In genomic region chr6:24470571-24471132, GRCm38 (mm10) we compare ENCODE assay signal across 16 mouse cellular contexts. TPM values are rescaled to one million over a fixed set of nuclear protein-coding genes. Genes with fewer than 3 reads are reported as not detected.
DNase-seq lines count a peak whose midpoint lies in the region; ATAC-seq lines count a peak whose summit lies in the region.
"Had no signal": no experiment of that assay in that cellular context is flagged by ENCODE, and none has a peak within 500 bp of the region (broad histone marks: within the 10 kb centered on the region; RNA-seq: fewer than 3 reads in every experiment).

No protein-coding gene starts in this region.

- peaks cover 26% of the 10 kb centered on the region for H3K4me1 ChIP-seq in forebrain, embryonic 10.5 days
- no peaks in the 10 kb centered on the region for H3K4me1 ChIP-seq in hindbrain, embryonic 15.5 days (replicated peaks)
- peaks cover 8% of the 10 kb centered on the region; the same call in 1 of the 2 replicates for H3K4me1 ChIP-seq in midbrain, embryonic 12.5 days

- no peaks in the 10 kb centered on the region for H3K36me3 ChIP-seq in forebrain, embryonic 10.5 days (replicated peaks)
- no peaks in the 10 kb centered on the region for H3K36me3 ChIP-seq in hindbrain, embryonic 15.5 days
- H3K36me3 ChIP-seq in midbrain, embryonic 12.5 days: no peaks in the 10 kb centered on the region

- WGBS in forebrain, embryonic 10.5 days: 32% methylated on average over 1 of the region's 1 CpGs
- WGBS in hindbrain, embryonic 15.5 days: 30% methylated on average over 1 of the region's 1 CpGs
- 10% methylated on average over 1 of the region's 1 CpGs for WGBS in midbrain, embryonic 12.5 days

- no peak overlapping the region for H3K4me3 ChIP-seq in forebrain, embryonic 10.5 days
- no peak overlapping the region for H3K4me3 ChIP-seq in hindbrain, embryonic 15.5 days
- H3K4me3 ChIP-seq in midbrain, embryonic 12.5 days: no peak overlapping the region

- no peak overlapping the region for H3K9ac ChIP-seq in hindbrain, embryonic 15.5 days
- H3K9ac ChIP-seq in midbrain, embryonic 12.5 days (replicated peaks): no peak overlapping the region
- H3K9ac ChIP-seq: liver, embryonic 14.5 days had no signal

- H3K27ac ChIP-seq in forebrain, embryonic 10.5 days: no peak overlapping the region
- no peak overlapping the region for H3K27ac ChIP-seq in hindbrain, embryonic 15.5 days (replicated peaks)
- H3K27ac ChIP-seq in midbrain, embryonic 12.5 days (replicated peaks): no peak overlapping the region; the same call in 1 of the 2 replicates
- H3K27ac ChIP-seq: liver, embryonic 14.5 days had no signal

- peak; percentile 75 for ATAC-seq in hindbrain, embryonic 15.5 days (ENCODE audit: low FRiP score, low read depth)
- peak; percentile 79 for ATAC-seq in midbrain, embryonic 12.5 days (ENCODE audit: low FRiP score, low read depth)
- no peak for ATAC-seq in erythroid progenitor cell, adult 5-6 weeks (replicated peaks; ENCODE audit: low FRiP score, poor library complexity, severe bottlenecking)
- ATAC-seq: CD4-positive, CD25-positive, alpha-beta regulatory T cell, adult 4 months had no signal

- H3K27me3 ChIP-seq in forebrain, embryonic 10.5 days (ENCODE audit: poor library complexity, severe bottlenecking): peaks cover 27% of the 10 kb centered on the region
- no peaks in the 10 kb centered on the region for H3K27me3 ChIP-seq in hindbrain, embryonic 15.5 days
- no peaks in the 10 kb centered on the region for H3K27me3 ChIP-seq in midbrain, embryonic 12.5 days

- H3K9me3 ChIP-seq in forebrain, embryonic 10.5 days: no peaks in the 10 kb centered on the region
- H3K9me3 ChIP-seq in hindbrain, embryonic 15.5 days: no peaks in the 10 kb centered on the region
- no peaks in the 10 kb centered on the region for H3K9me3 ChIP-seq in midbrain, embryonic 12.5 days

- DNase-seq in layer of hippocampus, adult 18-20 months (ENCODE audit: low spot score in 2 of 2): peak; percentile 30 to 60
- DNase-seq in layer of hippocampus, postnatal 25 days (ENCODE audit: extremely low spot score in 1 of 2, low spot score in 1 of 2): no peak
- peak; percentile 35 for DNase-seq in forebrain, embryonic 10.5 days (ENCODE audit: extremely low spot score, low spot score)
- no peak for DNase-seq in thymus, adult 18-20 months
- DNase-seq in retina, postnatal 1 day: no peak
- DNase-seq: adrenal gland, postnatal 25 days; cerebellum, adult 11-12 months; kidney, adult 11 months; thymus, postnatal 4 days had no signal

- no peak overlapping the region for H3K4me2 ChIP-seq in hindbrain, embryonic 15.5 days
- no peak overlapping the region for H3K4me2 ChIP-seq in midbrain, embryonic 12.5 days (replicated peaks)

RNA-seq across cellular contexts. Expression of gene Iqub, which starts 44.2 kb away (rescaled TPM):
- 1 to 10 TPM; 2.2 to 2.4 TPM for total RNA-seq in layer of hippocampus, adult 18-20 months (2021)
- 1 to 10 TPM; 1.7 to 2.0 TPM for total RNA-seq in layer of hippocampus, postnatal 25 days (2021)
- polyA plus RNA-seq in forebrain, embryonic 10.5 days (2016; fragmentation: Nextera tagmentation; extraction: Ambion mirVana): 0.07 and 0.19 TPM in 2 replicates
- polyA plus RNA-seq in hindbrain, embryonic 15.5 days (2015; fragmentation: Nextera tagmentation; extraction: Ambion mirVana): 1.9 and 3.1 TPM in 2 replicates
- 0.06 and 0.16 TPM in 2 replicates for polyA plus RNA-seq in midbrain, embryonic 12.5 days (2016; fragmentation: Nextera tagmentation; extraction: Ambion mirVana)
- not detected in 2 replicates for total RNA-seq in erythroid progenitor cell, adult 5-6 weeks (2015; ENCODE audit: low replicate concordance)
- total RNA-seq in erythroid progenitor cell, adult 5-6 weeks (2017; ENCODE audit: low replicate concordance): 1.1 TPM in 1 of 2 replicates, not detected in the other
- total RNA-seq: megakaryocyte progenitor cell, adult 5-6 weeks had no signal
- polyA plus RNA-seq: CD4-positive, CD25-positive, alpha-beta regulatory T cell, adult 4 months had no signal

RNA-seq across cellular contexts. Expression of gene Ndufa5, which starts 57.2 kb away (rescaled TPM):
- total RNA-seq in layer of hippocampus, adult 18-20 months (2021): 100 to 1,000 TPM; 290 to 317 TPM
- 100 to 1,000 TPM; 278 to 314 TPM for total RNA-seq in layer of hippocampus, postnatal 25 days (2021)
- 245 and 258 TPM in 2 replicates for polyA plus RNA-seq in forebrain, embryonic 10.5 days (2016; fragmentation: Nextera tagmentation; extraction: Ambion mirVana)
- polyA plus RNA-seq in hindbrain, embryonic 15.5 days (2015; fragmentation: Nextera tagmentation; extraction: Ambion mirVana): 401 and 475 TPM in 2 replicates
- 274 and 286 TPM in 2 replicates for polyA plus RNA-seq in midbrain, embryonic 12.5 days (2016; fragmentation: Nextera tagmentation; extraction: Ambion mirVana)
- 99.8 and 122 TPM in 2 replicates for total RNA-seq in erythroid progenitor cell, adult 5-6 weeks (2015; ENCODE audit: low replicate concordance)
- total RNA-seq in erythroid progenitor cell, adult 5-6 weeks (2017; ENCODE audit: low replicate concordance): 80.4 and 150 TPM in 2 replicates

RNA-seq across cellular contexts. Expression of gene Asb15, which starts 57.3 kb away (rescaled TPM):
- not detected for total RNA-seq in layer of hippocampus, adult 18-20 months (2021)
- not detected for total RNA-seq in layer of hippocampus, postnatal 25 days (2021)
- polyA plus RNA-seq in forebrain, embryonic 10.5 days (2016; fragmentation: Nextera tagmentation; extraction: Ambion mirVana): not detected in 2 replicates
- polyA plus RNA-seq in hindbrain, embryonic 15.5 days (2015; fragmentation: Nextera tagmentation; extraction: Ambion mirVana): 0.03 TPM in 1 of 2 replicates, not detected in the other
- not detected in 2 replicates for polyA plus RNA-seq in midbrain, embryonic 12.5 days (2016; fragmentation: Nextera tagmentation; extraction: Ambion mirVana)
- not detected in 2 replicates for total RNA-seq in erythroid progenitor cell, adult 5-6 weeks (2015; ENCODE audit: low replicate concordance)
- 0.13 TPM in 1 of 2 replicates, not detected in the other for total RNA-seq in erythroid progenitor cell, adult 5-6 weeks (2017; ENCODE audit: low replicate concordance)
- total RNA-seq: adrenal gland, postnatal 25 days; left cerebral cortex, adult 8-10 months; megakaryocyte progenitor cell, adult 5-6 weeks had no signal
- polyA plus RNA-seq: CD4-positive, CD25-positive, alpha-beta regulatory T cell, adult 4 months had no signal

Comparison
In these comparisons a context has a peak if more than half of its experiments do, and no peak if none do; other contexts are left out.
1. DNase-seq: peak in layer of hippocampus, adult 18-20 months (2 of 2) and forebrain, embryonic 10.5 days (single experiment); none in layer of hippocampus, postnatal 25 days (0 of 2), thymus, adult 18-20 months (0 of 2) and retina, postnatal 1 day (single experiment).